Mouse (Mus musculus) left cerebral cortex, postnatal 10 days (tissue): ENCODE measurements around the gene Arhgap35. TPM values are rescaled to one million over a fixed set of nuclear protein-coding genes. Genes with fewer than 3 reads are reported as not detected.

Experiments used
- DNase-seq, 2 experiments: peaks; one replicate each; pipeline ENCODE4 v3.0.0; 2021 to 2022; ENCODE audit warnings: low spot score in 2 of 2, mixed read lengths in 1 of 2; ENCODE audit errors: extremely low spot score in 1 of 2
- intact Hi-C: fragments of 180-260 bp; cut with DNase I; formaldehyde crosslinking; loops from one replicate; pipeline ENCODE4 v1.15.1; 2025
- total RNA-seq, 2 experiments: library from RNA; stranded (reverse); gene quantifications; 2 replicates each; pipeline ENCODE4 v1.2.3; 2021

The Arhgap35 gene
- total RNA-seq, 2 experiments from 2014 or later = 145 to 147 TPM

DNA sequence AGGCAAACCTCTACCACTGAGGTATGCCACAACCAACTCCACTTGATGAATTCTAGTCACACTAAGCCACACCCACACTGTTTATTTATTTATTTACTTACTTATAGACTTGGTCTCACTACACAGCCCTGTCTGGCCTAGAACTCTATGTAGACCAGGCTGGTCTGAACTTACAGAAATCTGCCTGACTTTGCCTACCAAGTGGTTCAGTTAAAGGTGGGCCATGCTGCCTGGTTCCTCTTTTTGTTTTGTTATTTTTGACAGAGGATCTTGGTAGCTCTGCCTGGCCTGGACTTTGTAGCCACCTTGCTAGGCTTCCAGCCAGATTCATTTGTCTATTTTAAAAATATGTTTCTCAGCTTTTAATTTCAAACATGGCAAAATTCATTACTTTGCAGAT lies 126.0 kb downstream of the Arhgap35 start:
- intact Hi-C loops = no loop called here
- no peak for DNase-seq

DNA sequence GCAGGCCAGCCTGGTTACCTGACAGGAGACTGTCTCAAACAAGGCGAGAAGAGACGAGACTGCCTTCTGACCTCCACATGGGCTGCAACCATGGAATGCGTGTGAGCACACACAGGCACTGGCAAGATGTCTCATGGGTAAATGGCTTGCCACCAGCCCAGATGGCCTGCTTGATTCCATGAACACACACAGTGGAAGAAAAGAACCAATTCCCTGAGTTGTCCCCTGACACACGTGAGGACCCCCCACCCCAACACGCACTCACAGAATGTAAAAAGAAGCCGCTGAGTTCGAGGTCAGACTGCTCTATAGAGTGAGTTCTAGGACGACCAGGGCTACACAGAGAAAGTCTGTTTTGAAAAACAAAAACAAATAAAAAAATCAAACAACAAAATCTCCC lies 137.2 kb downstream of the Arhgap35 start, which contains the start of gene Npas1:
TSS of gene Npas1 (minus strand) at position 101 of the 400 bp plus-strand sequence.
- no peak for DNase-seq
- intact Hi-C loops = no loop called here

DNA sequence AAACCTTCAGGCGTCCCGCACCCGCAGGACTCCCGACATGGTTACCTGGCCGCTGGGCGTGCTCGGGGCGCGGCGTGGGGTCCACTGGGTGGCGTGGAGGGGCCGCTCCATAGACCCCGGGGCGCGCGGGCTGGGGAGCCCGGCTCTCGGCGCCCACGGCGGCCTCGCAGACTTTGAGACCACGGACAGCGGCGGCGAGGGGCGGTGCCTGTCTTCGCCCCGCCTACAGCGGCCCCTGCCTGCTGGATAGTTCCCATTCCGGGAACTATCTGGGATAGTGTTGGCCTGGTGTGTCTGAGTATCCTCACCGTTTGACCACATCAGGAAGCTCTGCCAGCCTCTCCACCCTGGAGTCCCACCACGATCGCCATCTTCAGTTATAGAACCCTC lies 138.2 kb downstream of the Arhgap35 start:
- DNase-seq = peak in 1 of 2 experiments; percentile 30
- intact Hi-C loops = no loop called here

DNA sequence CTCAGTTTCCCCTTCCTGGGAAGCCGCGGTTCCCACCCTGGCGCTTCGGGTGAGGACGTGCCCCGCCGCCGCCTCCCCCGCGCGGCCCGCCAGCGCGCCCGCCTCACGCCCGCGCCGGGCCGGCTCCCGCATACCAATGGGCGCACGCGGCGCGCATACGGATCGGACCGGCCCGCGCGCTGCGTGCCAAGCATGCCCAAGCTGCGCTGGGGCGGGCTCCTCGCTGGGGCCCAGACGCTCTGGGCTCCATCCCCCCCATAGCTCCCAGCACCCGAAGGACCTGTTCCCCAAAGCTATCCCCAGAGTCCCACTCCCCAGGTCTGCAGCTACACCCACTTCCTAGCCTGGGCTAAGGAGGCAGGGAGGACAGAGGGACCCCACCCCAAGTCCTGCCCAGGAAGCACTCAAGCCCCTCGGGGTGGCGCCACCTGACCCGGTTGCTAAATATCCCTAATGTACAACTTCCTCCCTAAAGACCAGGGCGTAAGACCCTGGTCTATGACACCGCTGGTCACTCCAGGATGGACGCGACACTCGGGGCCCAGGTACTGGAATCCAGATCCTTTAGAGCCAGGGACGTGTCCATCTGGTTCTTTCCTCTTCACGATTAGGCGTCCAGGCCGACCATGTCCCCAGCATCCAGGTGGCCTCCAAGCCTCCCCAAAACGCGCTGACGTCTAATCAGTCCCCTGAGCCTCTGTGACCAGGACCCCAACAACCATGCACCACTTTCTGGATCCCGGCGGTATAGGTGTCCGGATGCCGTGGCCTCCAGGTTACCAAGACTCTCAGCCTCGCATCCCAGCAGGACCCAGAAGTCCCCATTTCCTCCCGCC lies 138.8 kb downstream of the Arhgap35 start:
- DNase-seq = no peak
- intact Hi-C loops = no loop called here

DNA sequence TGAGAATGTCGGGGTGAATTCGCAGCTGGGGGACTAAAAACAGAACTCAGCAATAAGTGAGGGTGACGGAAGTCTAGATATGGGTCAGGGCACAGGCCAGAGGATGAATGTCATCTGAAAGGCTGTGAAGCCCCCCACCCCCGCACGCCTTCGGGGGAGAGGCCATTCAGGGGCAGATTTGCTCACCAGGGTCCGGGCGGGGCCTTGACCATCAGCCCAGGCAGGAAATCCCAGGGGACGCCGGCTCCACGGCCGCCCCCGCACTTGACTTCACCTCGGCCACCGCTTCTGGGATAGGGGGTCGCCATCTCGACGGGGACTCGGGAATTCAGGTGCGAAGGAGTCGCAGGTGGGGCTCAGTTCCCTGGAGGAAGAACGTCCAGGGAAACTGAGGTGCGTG lies 139.5 kb downstream of the Arhgap35 start:
- intact Hi-C loops = no loop called here
- peak in 1 of 2 experiments; percentile 31 for DNase-seq

DNA sequence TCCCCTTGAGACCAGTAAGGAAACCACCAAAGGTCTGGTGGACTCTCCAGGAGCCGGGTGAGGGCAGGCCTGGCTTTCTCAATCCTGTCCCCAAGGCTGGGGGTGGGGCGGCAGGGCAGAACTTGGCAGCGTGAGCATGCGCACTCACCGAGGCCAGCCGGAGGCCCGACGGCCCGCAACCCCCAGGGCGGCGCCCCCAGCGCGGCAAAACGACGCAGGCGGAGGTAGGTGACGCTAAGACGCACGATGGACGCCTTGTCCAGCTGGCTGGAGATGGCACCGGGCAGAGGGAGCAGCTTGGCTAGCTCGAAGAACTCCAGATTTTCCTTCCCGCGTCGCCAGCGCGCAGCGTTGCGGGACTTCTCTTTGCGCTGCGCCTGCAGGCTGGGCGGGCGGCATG lies 140.3 kb downstream of the Arhgap35 start:
- intact Hi-C loops = no loop called here
- DNase-seq = peak in 1 of 2 experiments; percentile 58

DNA sequence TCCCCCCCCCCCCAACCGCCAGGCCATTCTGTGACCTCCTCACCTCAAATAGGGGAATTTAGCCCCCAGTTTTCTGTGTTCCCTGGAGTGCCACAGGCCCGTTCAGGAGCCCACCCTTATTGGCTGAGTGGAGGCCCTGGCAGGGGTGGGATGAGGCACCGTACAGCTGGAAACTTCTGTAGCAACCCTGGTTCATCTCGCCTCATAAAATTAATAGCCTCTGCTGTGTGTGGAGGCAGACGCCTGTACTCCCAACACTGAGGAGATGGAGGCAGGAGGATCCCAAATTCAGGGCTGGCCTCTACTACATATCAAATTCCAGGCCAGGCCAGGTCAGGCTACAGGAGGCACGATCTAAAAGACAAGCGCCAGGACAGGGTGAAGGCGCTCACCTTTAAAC lies 140.9 kb downstream of the Arhgap35 start:
- DNase-seq = peak in 1 of 2 experiments; percentile 21
- intact Hi-C loops = no loop called here

DNA sequence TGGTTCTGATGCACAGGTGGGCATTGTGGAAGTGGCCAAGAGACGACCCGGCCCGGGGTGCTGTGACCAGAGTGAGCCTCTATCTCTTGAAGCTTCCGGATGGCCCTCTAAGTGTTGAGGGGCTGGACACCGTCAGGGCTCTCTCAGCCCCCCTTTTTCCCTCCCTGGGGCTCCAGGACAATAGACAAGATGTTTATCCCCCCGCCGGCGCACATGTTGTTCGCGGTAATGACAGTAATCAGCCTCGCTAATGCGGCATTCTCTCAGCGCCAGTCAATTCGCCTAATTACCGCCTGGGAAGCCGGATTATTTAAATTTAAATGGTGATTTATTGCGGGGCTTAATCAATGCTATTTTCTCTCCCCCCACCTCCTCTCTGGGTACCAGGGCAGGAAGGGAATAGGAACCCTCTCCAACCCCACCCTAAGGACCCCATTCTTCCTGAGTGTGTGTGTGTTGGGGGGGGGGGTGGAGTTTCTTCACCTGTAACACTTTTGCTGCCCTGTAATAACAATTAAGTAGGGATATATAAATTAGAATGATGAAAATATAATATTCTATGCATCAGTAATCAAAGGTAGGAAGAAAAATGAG lies 142.6 kb downstream of the Arhgap35 start:
- DNase-seq = peak in 1 of 2 experiments; percentile 16
- intact Hi-C loops = no loop called here

DNA sequence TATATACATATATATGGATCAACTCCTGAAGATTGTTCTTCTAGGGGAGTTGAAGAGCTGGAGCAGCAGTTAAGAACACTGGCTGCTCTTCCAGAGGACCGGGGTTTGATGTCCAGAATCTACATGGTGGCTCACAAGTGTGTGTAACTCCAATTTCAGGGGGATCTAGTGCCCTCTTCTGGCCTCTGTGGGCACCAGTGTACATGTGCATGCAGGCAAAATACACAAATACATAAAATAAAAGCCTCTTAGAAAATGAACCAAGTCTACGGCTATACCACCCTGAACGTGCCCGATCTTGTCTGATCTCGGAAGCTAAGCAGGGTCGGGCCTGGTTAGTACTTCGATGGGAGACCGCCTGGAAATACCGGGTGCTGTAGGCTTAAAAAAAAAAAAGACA lies 143.2 kb downstream of the Arhgap35 start:
- intact Hi-C loops = no loop called here
- DNase-seq = peak in 1 of 2 experiments; percentile 25

DNA sequence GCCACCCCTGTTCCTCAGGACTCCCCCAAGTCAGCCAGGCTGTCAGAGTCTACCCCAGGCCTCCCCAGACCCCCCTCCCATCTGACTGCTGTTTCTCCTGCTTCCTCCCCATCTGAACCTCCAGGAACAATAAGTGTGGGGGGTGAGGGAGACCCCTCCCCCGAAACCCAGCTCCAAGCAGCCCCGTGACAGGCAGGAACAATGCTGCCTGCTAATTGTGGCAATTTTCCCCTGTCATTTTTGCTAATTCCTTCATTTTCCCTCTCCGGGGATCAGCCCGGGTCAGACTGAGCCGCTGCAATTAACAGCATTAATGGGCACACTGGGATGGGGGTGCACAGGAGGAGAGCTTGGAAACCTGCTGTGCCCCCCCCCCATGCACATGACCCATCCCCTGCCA lies 146.7 kb downstream of the Arhgap35 start:
- intact Hi-C loops = loop anchor here (10.0 kb wide), 1 partner anchor 173 kb away; no protein-coding TSS in a partner anchor
- DNase-seq = no peak

DNA sequence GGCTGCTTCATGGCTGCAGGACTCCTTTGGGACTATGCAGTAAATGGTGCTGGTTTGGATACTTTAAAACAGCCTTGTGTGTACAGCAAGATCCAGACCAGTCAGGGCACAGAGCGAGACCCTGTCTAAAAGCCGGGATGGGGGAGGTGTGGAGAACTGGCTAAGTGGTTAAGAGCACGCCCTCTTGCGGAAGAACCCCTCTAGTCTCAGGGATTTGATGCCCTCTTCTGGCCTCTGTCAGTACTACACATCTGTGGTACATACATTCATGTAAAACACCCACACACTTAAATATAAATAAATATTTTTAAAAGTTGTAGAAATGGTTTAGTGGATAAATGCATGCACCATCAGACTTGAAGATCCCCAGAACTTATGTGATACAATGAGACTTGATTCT lies 148.2 kb downstream of the Arhgap35 start:
- intact Hi-C loops = loop anchor here (10.0 kb wide), 1 partner anchor 172 kb away; no protein-coding TSS in a partner anchor
- no peak for DNase-seq

DNA sequence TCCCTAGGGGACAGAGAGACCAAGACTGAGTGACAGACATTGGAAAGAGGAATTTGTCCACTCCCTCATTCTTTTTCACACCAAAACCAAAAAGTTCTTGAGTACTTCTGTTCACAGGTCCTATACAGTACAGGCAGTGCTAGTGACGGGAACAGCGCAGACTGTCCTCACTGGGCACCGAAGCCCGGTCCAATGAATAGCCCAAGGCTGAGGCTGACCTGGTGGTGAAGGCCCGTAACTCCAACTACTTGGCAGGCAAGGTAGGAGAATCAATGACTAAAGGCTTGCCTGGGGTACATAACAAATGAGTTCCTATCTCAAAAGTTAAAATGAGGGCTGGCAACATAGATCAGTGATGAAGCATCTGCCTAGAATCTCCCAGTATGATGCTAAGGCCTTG lies 149.2 kb downstream of the Arhgap35 start:
- intact Hi-C loops = loop anchor here (2.0 to 10.0 kb wide), 2 partner anchors 153 to 171 kb away; no protein-coding TSS in a partner anchor
- DNase-seq = no peak

DNA sequence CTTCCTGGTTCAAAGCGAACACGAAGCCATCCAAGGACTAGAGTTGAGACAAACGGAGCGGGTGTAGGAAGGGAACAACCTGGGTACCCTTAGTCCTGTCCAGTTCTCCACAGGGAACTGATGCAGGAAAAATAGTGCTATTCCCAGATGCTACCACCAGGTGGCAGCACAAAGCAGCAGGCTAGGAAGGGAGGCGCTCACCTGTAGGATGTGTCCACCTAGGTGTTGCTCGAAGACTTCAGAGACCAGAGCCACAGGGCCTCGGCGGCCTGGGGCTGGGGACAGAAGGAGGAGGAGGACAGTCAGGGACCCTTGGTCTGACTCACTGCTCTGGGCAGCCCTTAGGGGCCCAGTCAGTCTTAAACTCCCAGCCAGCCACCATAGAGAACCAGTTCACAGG lies 149.6 kb downstream of the Arhgap35 start:
- intact Hi-C loops = loop anchor here (2.0 to 10.0 kb wide), 2 partner anchors 154 to 170 kb away; no protein-coding TSS in a partner anchor
- peak in 1 of 2 experiments; percentile 62 for DNase-seq

DNA sequence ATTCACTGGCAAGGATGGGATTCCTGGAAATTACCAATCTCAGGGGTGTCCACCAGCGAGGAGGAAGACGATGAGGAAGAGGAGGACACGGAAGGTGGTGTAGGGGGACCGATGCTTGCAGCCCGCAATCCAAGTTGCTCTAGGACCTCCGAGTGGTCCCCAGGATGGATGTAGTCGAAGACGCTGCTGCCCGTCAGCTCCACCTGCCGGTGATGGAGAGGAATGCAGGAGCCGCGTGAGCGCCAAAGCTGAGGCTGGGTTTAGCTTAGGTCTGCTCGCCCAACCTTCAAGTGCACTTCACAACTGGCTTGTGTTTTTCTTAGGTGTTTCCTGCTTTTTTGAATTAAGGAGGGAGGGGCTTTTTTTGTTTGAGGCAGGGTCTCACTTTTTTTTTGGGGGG lies 151.6 kb downstream of the Arhgap35 start:
- intact Hi-C loops = loop anchor here (2.0 to 10.0 kb wide), 2 partner anchors 66 to 168 kb away; no protein-coding TSS in a partner anchor
- DNase-seq = peak; percentile 71 to 85

DNA sequence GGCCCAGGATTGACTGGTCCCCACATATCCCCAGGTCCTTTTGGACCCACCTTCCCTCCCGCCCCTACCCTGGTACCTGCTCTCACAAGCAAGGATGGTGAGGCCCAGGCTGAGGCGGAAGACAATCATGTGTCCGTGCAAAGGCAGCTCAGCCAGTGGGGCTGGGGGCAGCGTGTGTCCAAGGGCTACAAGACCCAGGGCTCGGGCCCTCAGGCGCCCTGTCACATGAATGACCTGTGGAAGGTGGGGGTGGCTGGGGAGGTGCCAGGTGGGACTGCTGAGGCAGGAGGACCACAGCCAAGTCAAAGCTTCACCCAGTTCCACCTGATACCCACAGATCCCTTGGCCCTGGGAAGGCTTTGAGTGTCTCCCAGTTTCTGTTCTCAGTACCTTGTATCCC lies 153.1 kb downstream of the Arhgap35 start:
- peak in 1 of 2 experiments; percentile 46 for DNase-seq
- intact Hi-C loops = loop anchor here (2.0 to 10.0 kb wide), 2 partner anchors 65 to 167 kb away; no protein-coding TSS in a partner anchor

DNA sequence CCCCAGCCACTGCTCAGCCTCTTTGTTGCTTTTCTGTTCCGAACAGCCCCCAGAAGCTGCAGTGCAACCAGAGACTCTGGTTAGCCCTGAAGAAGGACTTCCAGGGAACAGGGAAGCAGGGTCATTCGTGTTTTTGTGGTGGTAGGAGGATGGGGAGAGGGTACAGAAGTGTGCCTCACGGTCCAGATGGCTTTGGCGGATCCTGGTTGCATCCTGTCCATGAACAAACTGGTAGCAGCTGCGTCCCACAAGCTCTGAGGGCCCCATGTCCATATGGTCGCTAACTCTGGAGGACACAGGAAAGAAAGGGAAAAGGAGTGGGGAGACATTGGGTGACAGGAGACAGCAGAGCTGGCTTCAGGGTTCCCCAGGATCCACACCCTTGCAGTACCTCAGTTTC lies 153.6 kb downstream of the Arhgap35 start:
- DNase-seq = no peak
- intact Hi-C loops = loop anchor here (10.0 kb wide), 1 partner anchor 166 kb away; no protein-coding TSS in a partner anchor

DNA sequence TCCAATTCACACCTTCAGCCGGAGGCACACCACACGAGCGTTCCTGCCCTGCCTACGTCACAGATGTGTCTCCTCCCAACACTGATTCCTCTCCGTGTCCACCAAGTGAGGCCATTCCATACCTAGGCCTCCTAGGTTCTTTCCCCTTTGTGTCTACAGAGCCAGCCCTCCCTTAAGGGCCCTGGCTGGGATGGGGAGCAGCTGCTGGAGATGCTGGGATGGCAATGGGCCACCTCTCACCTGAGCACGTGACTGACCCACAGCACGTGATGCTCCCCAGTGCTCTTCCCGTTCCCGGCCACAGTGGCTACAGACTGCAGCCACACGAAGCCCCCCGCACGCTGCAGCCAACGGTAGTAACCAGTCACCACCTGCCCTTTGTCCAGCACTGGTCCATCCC lies 154.2 kb downstream of the Arhgap35 start:
- intact Hi-C loops = loop anchor here (10.0 kb wide), 1 partner anchor 166 kb away; no protein-coding TSS in a partner anchor
- peak in 1 of 2 experiments; percentile 24 for DNase-seq

DNA sequence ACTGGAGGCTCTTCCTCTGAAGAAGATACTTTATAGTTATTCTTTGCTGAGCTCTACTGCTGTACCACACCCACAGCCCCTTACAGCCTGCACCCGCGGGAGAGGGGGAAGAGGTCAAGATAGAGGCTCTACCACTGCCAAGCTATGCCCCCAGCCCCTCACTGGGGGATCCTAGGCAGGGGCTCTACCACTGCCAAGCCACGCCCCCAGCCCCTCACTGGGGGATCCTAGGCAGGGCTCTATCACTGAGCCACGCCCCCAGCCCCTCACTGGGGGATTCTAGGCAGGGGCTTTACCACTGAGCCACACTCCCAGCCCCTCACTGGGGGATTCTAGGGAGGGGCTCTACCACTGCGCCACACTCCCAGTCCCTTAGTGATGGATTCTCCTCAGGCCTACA lies 158.5 kb downstream of the Arhgap35 start:
- DNase-seq = no peak
- intact Hi-C loops = no loop called here

DNA sequence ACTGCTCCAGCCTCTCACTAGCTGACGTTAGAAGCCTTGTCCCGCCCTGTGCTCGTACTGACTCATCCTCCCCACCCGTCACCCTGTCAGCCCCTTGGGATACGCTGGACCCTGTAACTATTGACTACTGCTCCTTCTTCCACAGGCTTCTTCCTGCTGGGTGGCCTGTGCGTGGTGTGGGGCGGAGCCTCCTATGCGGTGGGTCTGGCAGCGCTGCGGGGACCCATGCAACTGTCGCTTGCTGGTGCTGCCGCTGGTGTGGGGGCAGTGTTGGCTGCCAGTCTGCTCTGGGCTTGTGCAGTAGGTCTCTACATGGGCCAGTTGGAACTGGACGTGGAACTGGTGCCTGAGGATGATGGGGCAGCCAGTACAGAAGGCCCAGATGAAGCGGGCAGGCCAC lies 159.8 kb downstream of the Arhgap35 start:
- intact Hi-C loops = no loop called here
- DNase-seq = peak in 1 of 2 experiments; percentile 38
